Mouse (Mus musculus) forebrain, embryonic 13.5 days (tissue): ENCODE data around the gene Qars. TPM values are rescaled to one million over a fixed set of nuclear protein-coding genes. Genes with fewer than 3 reads are reported as not detected.

Source experiments
- ATAC-seq: fragments of 200-750 bp; cut with Nextera tagmentation; 2 replicates; pipeline ENCODE4 v1.8.0; 2017
- H3K27ac ChIP-seq: fragments of 300-500 bp; sonication (generic); 2 replicates; pipeline ENCODE4 v1.5.1; 2015; ENCODE audit warnings: inconsistent platforms, mild to moderate bottlenecking, moderate library complexity
- H3K27me3 ChIP-seq: fragments of 300-500 bp; sonication (generic); 2 replicates; pipeline ENCODE4 v1.6.1; 2015; ENCODE audit warnings: mild to moderate bottlenecking, inconsistent platforms
- H3K36me3 ChIP-seq: fragments of 300-500 bp; sonication (generic); 2 replicates; pipeline ENCODE4 v1.6.1; 2015; ENCODE audit warnings: mild to moderate bottlenecking, inconsistent platforms; ENCODE audit not compliant: poor library complexity, severe bottlenecking
- H3K4me1 ChIP-seq: fragments of 300-500 bp; sonication (generic); 2 replicates; pipeline ENCODE4 v1.6.1; 2015; ENCODE audit warnings: inconsistent platforms
- H3K4me2 ChIP-seq: fragments of 300-500 bp; sonication (generic); 2 replicates; pipeline ENCODE4 v1.6.1; 2015; ENCODE audit warnings: inconsistent platforms, mild to moderate bottlenecking, moderate library complexity
- H3K4me3 ChIP-seq: fragments of 300-500 bp; sonication (generic); 2 replicates; pipeline ENCODE4 v1.5.1; 2015; ENCODE audit warnings: mild to moderate bottlenecking, inconsistent platforms
- H3K9ac ChIP-seq: fragments of 300-500 bp; sonication (generic); 2 replicates; pipeline ENCODE4 v1.6.1; 2015; ENCODE audit warnings: mild to moderate bottlenecking, inconsistent platforms
- H3K9me3 ChIP-seq: fragments of 300-500 bp; sonication (generic); replicated peaks from 2 replicates; pipeline ENCODE4 v1.6.1; 2016; ENCODE audit warnings: inconsistent platforms
- whole genome bisulfite sequencing: fragments of 180-500 bp; shearing (Covaris S2); methylation state at CpG from one replicate; pipeline ENCODE4 v1.1.7; 2015; 5-methylcytosine and 5-hydroxymethylcytosine counted together
- polyA plus RNA-seq: library from polyadenylated mRNA; unstranded; fragments of >200 nt; fragmentation: Nextera tagmentation; extraction: Ambion mirVana; gene quantifications from 2 replicates; pipeline ENCODE4 v1.2.1, GENCODE M21; 2015

Qars gene
- polyA plus RNA-seq, 1 experiment from 2014 or later, result 80.4 TPM

DNA sequence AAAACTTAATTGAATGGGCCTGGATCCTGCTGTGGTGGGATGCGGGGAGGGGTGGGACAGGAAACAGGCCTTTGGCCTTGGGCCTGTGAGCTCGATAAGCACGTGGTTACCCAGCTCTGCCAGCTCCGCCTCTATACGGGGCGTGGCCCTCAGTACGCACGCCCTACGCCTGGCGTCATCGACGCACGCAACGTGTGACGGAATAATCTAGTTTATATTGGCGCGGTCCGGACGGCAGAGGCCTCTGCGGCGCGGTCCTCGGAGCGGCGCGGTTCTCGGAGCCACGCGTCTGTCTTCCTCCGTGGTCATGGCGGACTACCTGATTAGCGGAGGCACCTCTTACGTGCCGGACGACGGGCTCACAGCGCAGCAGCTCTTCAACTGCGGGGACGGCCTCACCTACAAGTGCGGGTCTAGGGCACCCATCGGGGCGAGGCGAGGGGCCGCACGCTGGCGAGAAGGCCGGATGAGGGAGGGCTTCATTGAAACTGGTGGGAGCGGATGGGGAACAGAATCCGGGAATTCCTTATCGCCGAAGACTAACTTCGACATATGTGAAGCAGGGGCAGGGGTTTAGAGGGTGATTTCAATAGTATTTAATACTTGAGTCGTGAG lies 52.8 kb downstream of the Qars start, which contains the start of gene Impdh2:
Impdh2 (plus strand) TSS at position 60 of the 615 bp plus-strand sequence.
- H3K4me1 ChIP-seq, result peaks cover 18% of the 10 kb centered on the region
- H3K27me3 ChIP-seq, result no peaks in the 10 kb centered on the region
- no peaks in the 10 kb centered on the region for H3K9me3 ChIP-seq
- H3K27ac ChIP-seq, result peak within 1 kb of the TSS; percentile 44
- peak within 1 kb of the TSS; percentile 77 for H3K9ac ChIP-seq
- under 1% methylated on average over 51 of the region's 53 CpGs for WGBS
- peak within 1 kb of the TSS; percentile 46 for H3K4me3 ChIP-seq
- H3K36me3 ChIP-seq, result peaks cover 82% of the 10 kb centered on the region
- peak within 1 kb of the TSS; percentile 75 for H3K4me2 ChIP-seq
- ATAC-seq, result peak; percentile 99

DNA sequence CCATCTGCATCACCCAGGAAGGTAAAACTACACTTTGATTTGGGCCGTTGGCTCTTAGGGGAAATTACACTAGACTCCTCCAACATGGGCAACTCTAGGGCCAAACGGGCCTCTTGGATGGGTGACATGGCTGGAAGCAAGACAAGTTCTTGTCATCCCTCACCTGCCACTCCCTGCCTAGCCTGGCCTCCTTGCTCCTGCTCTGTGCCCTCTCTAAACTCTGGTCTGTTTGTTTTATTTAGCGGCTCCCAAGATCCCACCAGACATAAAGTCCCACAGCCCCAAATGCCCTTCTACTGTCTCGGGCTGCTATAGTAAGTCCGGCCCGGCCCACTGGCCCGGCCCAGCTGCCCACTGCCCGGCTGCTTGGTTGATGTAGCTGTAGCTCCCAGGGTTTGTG lies 56.2 kb downstream of the Qars start:
- no peak for ATAC-seq
- no peak overlapping the region for H3K4me3 ChIP-seq
- no peaks in the 10 kb centered on the region for H3K27me3 ChIP-seq
- no peak overlapping the region for H3K9ac ChIP-seq
- peaks cover 57% of the 10 kb centered on the region for H3K36me3 ChIP-seq
- H3K4me2 ChIP-seq, result no peak overlapping the region
- WGBS, result 96% methylated on average over 8 of the region's 8 CpGs
- H3K4me1 ChIP-seq, result peaks cover 41% of the 10 kb centered on the region
- no peaks in the 10 kb centered on the region for H3K9me3 ChIP-seq
- H3K27ac ChIP-seq, result no peak overlapping the region

DNA sequence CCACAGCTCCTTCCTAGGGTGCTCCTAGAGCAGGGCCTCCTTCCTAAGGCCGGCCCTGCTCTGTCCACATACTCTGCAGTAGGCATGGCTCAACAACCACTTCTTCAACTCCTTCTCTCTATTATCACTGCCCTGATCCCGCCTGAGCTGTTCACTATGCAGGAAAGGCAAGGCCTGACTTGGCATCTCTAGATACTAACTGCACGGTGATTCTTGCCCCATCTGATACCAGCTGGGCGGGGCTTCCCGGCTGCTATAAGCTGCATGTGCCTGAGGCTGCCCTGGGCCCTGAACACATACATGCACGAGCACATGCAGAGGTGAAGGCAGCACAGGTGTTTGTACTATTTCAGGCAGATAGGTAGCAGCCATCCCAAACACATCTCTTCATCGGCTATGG lies 56.6 kb downstream of the Qars start:
- WGBS, result 93% methylated on average over 7 of the region's 7 CpGs
- Histone ChIP-seq H3K9ac (no peak overlapping the region), H3K27ac (no peak overlapping the region), H3K36me3 (peaks cover 52% of the 10 kb centered on the region), H3K4me1 (peaks cover 43% of the 10 kb centered on the region), H3K4me2 (no peak overlapping the region), H3K27me3 (no peaks in the 10 kb centered on the region), H3K9me3 (no peaks in the 10 kb centered on the region), H3K4me3 (no peak overlapping the region)
- no peak for ATAC-seq

Other genes with a start within 250 kb of the Qars start
- gene Dag1, start 243.7 kb upstream of the Qars start, polyA plus RNA-seq, result 40.8 and 45.4 TPM in 2 replicates
- 94.9 and 95.4 TPM in 2 replicates for gene Nicn1, start 217.3 kb upstream of the Qars start, polyA plus RNA-seq
- 25.3 and 26.7 TPM in 2 replicates for gene Amt, start 210.9 kb upstream of the Qars start, polyA plus RNA-seq
- 317 and 330 TPM in 2 replicates for gene Rhoa, start 201.6 kb upstream of the Qars start, polyA plus RNA-seq
- 30.9 and 38.1 TPM in 2 replicates for gene Tcta, start 201.5 kb upstream of the Qars start, polyA plus RNA-seq
- 489 and 518 TPM in 2 replicates for gene Gpx1, start 168.8 kb upstream of the Qars start, polyA plus RNA-seq
- 132 and 142 TPM in 2 replicates for gene Usp4, start 159.9 kb upstream of the Qars start, polyA plus RNA-seq
- gene 1700102P08Rik, start 114.9 kb upstream of the Qars start, polyA plus RNA-seq, result 1.5 and 2.0 TPM in 2 replicates
- 1.1 and 1.2 TPM in 2 replicates for gene Ccdc36, start 79.2 kb upstream of the Qars start, polyA plus RNA-seq
- not detected in 2 replicates for gene BC048562, start 71.2 kb upstream of the Qars start, polyA plus RNA-seq
- 50.1 and 53.8 TPM in 2 replicates for gene Ccdc71, start 47.2 kb upstream of the Qars start, polyA plus RNA-seq
- 54.1 and 63.9 TPM in 2 replicates for gene Klhdc8b, start 46.1 kb upstream of the Qars start, polyA plus RNA-seq
- 18.7 and 22.9 TPM in 2 replicates for gene Lamb2, start 28.0 kb upstream of the Qars start, polyA plus RNA-seq
- gene Usp19, start 17.1 kb upstream of the Qars start, polyA plus RNA-seq, result 69.7 and 80.6 TPM in 2 replicates
- gene Qrich1, start 9.1 kb downstream of the Qars start, polyA plus RNA-seq, result 132 and 144 TPM in 2 replicates
- gene Impdh2, start 52.6 kb downstream of the Qars start, polyA plus RNA-seq, result 135 and 143 TPM in 2 replicates
- 64.8 and 70.4 TPM in 2 replicates for gene Ndufaf3, start 59.7 kb downstream of the Qars start, polyA plus RNA-seq
- gene Dalrd3, start 62.2 kb downstream of the Qars start, polyA plus RNA-seq, result 230 and 246 TPM in 2 replicates
- gene Wdr6, start 71.0 kb downstream of the Qars start, polyA plus RNA-seq, result 203 and 256 TPM in 2 replicates
- gene P4htm, start 90.0 kb downstream of the Qars start, polyA plus RNA-seq, result 16.6 and 18.7 TPM in 2 replicates
- 55.9 and 58.2 TPM in 2 replicates for gene Arih2, start 141.7 kb downstream of the Qars start, polyA plus RNA-seq
- gene Slc25a20, start 154.4 kb downstream of the Qars start, polyA plus RNA-seq, result 39.0 and 41.3 TPM in 2 replicates
- 32.8 and 34.2 TPM in 2 replicates for gene Prkar2a, start 181.6 kb downstream of the Qars start, polyA plus RNA-seq